Mouse (Mus musculus) heart, adult 9 months (tissue): Measurements from ENCODE around the gene Naa80.

Experiments used
- DNase-seq, 2 experiments: peaks; one replicate each; pipeline ENCODE4 v3.0.0; 2022; ENCODE audit warnings: low spot score in 2 of 2

Gene Naa80

DNA sequence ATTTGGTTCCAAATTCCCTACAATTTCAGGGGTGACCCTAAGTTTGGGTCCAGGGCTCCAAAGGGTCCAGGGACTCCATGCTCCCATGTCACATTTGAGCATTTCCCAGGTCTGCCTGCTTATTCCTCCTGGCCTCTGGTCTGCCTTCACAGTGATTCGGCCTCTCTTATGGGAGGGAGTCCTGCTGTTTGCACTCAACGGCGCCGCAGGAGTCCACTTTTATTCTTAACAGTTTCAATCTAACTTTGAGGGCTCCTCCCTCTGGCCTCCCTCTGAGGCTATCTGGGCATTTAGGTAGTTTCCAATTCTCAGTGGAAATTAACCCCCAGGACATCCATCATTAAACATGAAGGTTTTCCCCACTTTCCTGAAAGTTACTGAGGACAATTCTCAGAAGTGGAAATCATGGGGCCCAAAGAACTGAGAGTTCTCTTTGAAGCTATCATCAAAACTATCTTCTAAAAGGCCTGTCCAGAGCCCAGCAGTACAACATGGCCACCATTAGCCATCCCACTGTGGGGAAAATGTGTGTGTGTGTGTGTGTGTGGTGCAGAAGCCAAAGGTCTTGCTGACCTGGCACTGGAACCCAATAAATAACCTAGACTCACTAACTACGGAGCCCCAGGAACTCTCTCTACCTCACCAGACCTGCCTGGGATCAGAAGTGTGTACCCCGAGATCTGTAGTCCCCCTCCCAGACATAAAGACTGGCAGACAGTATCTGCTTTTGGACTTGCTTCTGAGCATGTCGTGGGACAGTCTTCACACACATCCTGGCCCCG, 15.8 kb downstream of the Naa80 start:
- DNase-seq, result no peak

DNA sequence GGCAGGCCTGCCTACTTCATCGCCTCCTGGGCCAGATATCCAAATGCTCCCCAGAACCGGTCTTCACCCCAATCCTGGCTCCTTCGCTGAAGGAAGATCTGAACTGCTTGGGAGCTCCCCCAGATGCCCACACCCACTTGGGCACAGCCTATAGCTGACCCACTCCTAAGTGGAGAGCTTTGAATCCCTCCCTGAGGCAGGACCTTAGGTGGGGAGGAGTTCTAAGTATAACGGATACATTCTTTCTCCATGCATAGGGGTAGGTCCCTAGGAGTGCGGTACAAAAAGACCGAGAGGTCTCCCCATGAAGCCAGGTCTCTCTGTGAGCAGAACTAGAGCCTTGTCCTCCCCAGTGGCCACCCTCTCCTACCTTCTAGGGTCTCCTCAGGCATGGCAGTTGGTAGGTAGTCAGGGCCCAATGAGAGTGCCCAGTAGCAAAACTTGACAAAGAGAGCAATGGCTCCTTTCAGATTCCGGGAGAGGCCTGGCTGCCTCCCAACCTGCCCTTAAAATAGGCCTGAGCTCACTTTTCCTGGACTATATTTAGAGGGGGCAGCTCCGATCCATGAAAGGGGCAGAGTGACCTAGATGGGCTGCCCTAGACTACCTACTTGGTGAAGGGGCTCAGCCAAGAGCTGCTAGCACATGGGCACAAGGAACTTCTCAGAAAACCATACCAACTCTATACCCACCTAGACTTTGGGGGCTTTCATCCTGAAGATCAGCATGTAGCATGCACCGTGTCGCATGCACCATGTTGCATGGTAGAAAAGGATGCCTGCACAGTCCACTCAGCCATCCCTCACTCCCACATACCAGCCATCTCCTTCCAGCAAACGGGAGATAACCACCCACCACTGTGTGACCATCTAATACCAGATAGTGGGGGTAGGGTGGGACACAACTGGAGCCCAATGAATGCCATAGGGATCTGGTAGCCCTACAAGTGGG, 18.2 kb downstream of the Naa80 start:
- peak; percentile 74 to 85 for DNase-seq

DNA sequence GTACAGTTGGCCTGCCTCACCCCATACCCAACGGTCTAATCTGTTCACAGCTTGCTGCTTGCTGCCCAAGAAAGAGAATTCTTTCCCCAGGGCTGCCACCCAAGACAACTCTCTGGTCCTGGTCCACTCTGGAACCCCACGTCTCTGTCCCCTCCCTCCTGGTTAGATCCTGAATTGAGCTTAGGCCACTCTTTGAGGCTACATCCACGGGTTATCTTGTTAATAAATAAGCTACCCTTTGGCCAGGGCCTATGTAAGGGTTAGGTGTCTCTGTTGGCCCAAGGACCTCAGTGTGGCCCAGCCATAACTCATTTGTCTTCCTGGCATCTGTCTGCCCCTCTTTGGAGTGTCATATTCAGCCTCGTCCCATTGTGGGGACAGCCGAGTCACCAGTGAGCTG, 19.7 kb downstream of the Naa80 start:
- DNase-seq, result no peak

DNA sequence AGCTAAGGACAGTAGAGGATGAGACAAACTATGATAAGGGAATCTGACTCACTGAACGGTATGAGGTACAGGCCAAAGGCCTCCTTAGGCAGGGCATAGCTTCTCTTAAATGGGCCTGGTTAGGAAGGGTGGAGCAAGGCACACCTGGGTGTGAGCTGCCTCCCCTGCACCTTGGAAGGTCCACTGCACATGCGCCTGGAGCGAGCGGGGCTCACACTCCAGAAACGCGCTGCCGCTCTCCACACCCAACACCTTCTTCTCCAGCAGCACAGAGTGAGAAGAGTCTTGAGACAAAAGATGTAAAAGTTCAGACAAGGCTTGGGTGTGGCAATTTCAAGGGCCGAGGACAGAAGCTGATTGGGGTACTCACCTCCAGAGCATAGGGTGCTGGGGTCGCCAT, 20.7 kb downstream of the Naa80 start:
- DNase-seq, result no peak

DNA sequence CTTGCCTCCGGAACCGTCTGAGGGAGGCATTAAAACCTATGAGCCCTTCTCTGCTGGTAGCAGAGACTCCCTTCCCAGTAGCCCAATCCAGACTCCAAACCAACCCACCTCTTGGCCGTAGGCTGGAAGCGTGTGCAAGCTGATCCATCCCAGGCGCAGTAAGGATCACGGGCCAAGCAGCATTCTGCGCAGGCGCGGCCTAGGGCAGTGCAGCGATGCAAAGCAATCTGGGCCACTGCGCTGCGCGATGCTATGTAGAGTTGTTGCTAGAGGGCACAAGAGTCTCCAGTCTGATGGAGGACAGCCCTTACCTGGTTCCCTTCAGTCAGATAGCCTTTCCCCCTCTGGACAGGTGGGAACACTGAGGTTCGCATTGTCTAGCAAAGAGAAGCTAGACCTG, 21.2 kb downstream of the Naa80 start:
- DNase-seq, result no peak

DNA sequence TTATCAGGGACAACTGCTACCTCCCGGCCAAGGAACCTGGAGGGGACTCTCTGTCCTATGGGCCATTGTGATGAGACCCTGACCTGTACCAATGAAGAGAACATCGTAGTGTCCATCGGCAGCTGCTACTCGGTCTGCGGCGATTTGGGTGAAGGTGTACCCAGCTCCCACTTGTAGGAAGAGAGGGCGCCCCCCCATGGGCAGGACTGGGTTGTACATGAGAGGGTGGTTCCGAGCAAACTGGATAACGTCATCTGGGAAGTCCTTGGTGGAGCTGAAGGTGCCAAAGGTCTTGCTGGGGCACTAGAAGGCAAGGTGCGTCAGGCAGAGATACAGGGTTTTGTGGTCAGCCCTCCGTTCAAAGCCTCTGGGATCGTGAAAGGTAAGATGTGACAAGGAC, 22.1 kb downstream of the Naa80 start:
- DNase-seq, result no peak

DNA sequence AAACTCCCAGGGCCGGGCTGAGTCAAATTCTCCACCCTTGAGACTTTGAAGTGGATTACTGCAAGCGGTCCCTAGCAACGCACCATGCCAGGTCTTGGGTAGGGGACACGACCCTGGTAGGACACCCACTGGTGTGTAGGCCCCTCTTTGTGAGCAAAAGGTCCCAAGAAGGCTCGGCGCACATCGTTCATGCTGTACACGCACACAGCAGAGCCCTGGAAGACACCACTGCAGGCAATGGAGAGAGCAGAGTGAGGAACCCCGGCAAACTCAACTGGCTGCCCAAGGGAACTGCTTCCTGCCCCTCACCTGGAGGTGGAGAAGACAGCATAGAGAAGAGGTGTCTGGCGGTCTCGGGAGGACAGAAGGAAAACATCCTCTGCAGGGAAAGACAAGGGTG, 22.6 kb downstream of the Naa80 start:
- DNase-seq, result no peak

DNA sequence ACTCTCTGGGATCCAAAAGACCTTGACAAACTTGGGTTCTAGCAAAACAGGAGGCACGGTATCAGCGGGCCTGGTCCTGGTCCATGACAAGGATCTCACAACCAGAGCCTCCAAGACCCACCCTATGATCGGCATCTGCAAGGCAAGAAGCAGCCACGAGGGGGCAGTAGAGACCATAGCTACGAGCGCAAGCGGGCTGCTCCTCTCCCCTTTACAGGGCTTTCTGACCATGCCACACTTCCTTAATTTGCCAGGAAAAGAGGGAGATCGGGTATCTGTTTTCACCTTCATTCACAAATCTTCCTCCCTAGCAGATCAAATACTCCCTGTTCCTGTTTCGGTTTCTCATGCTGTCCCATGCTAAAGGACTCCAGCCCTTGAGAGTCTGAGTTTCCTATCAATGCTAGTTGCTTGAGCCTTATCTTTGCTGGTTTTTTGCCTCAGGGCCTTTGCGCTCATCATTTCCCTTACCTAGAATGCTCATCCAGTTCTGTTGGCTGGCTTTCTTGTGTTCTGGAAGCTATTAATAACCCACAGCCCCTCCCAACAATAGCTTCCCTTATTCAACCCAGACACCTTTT, 23.5 kb downstream of the Naa80 start:
- DNase-seq, result peak; percentile 84 to 91

DNA sequence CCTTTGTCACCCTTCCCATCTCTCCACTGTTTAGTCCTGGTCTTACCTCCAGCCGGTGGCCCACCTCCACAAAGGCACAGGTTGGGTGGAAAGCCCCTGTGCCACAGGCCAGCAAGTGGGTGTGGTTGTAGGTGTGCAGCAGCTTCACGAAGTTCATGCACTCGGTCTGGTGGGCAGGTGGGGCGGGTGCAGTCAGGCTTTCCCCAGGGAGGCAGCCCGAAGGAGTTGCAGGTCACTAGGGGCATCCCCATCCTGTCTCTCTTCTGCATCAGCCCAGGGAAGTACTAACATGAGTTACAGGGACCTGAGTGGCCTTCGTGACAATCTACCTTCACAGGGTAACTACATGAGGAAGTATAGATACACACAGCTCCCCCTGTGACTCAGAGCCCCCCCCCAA, 24.6 kb downstream of the Naa80 start:
- DNase-seq, result no peak

DNA sequence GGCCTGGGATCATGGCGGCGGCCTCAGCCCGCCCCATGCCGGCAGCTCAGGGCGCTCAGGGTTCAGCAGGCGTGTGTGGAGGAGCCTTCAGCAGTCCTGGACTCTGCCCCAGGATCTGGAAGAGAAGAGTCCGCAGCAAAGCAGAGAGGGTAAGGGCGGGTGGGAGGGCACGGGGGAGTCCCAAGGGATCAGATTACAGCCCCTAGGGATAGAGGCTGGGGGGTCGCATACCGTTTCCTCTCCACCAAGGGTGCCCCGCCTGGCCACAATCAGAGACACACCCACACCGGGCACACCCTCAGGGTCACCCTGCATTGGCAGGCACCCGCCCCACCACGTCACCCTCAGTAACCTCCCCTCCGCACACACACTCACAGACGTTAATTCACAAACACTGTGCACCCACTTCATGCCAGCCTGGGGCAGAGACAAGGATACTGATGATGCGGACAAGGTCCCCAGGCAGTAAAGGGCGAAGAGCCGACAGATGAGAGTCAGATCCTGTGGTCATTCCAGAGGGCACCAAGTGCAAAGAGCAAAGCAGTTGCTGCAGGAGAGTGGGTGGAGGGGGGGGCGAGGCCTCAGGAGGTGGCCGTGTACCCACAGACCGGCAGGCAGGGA, 26.5 kb downstream of the Naa80 start:
- no peak for DNase-seq

DNA sequence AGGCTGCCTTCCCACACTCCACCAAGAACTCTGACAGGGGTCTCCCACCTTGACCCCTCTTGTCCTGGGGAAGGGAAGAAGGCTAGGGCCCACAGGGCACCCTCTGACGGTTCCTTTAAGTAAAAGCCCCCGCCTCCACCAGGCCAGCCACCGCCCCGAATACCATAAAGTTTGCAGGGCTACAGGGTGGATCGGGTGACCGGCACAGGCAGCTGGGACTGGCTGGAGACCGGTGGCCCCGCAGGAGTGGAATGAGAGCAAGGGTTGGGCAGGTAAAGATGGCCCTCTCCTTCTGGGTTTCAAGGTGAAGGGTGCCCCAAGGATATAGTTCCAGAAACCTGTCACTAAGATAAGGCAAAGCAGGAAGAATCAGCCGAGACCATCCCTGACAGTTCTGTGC, 27.9 kb downstream of the Naa80 start:
- no peak for DNase-seq

DNA sequence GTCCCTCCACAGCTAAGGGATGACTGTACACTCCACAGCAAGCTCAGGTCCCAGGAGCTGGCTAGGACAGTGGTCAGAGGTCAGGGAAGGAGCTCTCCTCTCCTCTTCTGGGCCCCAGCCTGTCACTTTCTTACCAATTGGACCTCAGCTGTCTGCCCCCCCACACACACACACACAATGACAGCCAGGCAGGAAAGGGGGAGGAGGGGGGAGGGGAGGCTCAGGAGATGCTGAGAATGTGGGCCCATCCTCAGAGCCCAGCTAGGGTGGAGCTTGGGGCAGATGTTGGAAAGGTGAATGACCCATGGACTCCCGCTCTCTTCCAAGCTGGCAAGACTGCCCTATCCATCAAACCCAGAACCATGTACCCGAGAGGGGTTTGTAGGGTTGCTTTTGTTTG, 28.3 kb downstream of the Naa80 start:
- no peak for DNase-seq

DNA sequence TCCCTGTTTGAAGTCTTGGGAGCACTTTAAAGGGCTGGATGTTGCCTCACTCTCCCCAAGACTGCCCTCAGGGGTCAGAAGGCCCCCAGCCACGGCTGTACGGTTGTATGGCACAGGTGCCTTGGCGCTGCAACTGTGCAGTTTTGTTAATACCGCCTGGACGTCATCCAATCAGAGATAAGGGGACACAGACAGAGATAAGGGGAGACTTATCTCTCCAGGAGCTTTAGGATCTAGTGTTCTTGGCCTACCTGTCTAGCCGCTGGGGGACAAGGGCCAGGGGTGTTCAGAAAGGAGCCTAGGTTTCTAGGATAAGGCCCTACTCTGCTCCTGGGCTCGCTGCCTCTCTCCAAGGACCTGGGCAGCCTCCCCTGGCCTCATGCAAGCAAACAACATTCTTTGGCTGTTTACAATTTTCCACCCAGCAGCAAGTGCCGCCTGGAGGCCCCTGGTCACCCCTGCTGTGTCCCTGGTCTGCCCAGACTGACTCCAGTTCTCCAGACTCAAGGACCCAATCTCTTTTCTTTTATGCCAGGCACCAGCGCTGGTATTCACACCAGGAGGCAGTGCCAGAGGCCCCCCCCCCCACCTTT, 29.1 kb downstream of the Naa80 start:
- no peak for DNase-seq

DNA sequence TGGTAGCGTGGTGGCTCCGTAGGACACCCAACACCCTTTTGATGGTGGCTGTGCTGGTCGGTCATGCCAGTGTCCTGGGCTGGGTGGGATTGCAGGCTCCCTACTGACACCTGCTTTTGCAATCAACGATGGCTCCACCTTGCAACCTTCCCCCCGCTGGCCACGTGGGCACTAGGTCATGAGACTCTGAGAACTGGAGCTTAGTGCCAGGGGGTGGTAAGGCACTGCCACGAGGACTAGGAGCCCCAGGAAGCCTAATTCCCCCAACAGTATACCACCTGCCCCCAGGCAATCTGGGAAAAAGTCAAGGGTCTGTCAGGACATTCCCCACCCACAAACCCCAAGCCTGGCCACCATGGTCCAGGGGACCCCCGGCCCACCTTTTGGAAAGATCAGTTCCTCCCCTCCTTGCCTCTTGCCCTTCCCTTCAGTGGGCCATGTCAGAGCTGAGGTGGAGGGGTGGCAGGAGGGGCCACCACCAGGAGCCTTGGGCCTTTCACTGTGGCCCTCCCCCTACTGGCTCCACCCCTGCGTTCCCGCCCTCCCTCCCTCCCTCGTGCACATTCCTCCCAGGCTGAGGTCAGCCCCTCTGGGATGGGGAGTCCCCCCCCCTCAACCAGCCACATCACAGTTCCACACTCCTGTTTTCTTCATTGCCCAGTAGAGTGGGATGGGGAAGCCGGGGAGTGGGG, 30.2 kb downstream of the Naa80 start, which contains the start of gene Sema3b:
TSS of gene Sema3b (minus strand) at position 489 of the 692 bp plus-strand sequence.
- DNase-seq, result no peak

DNA sequence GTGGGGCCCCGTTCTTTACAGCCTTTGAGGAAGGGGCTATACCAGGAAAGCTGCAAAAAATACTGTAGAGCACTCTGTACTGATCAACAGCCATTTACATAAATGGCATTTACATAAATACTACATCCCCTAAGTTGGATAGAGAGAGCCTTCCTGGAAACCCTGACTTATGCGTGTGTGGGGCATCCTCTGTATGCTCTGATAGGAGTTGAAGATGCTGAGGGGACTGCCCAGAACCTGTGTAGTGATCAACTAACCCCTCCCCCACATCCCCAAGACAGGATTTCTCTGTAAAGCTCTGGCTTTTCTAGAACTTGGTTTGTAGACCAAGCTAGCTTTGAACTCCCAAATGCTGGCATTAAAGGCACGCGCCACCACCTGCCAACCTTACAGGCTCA, 30.7 kb downstream of the Naa80 start:
- DNase-seq, result no peak

DNA sequence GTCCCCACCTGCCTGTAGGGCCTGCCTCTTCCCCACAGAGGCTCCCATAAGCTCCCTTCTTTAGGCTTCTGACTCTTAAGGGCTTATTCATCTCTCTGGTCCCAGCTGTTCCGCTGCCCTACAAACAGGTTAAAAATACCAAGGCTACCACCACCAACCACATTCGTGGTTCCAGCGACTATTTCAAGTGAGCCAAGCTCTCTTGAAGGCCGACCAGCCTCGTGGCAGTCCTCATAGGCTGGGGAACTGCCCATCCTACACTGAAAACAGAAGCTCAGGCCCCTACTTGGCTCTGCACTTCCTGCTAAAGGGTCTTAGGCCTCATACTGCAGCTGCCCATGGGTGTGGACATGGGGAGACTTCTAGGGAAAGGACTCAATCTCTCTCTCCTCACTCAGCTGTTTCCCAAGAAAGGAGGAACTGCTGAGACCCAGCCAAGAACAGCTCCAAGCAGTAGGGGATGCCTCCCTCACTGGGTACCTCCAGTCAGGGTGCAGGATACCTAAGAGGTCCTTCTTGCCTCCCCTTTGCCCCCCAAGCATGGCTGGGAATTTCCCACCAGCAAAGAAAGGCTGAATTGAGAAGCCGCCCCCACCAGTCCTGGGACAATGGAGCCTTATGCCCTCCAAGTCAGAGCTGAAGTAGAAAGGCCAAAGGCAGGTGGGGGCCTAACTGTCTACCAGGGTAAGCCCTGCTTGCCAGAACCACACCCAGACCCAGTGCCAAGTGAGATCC, 32.9 kb downstream of the Naa80 start:
- DNase-seq, result peak; percentile 65 to 73

DNA sequence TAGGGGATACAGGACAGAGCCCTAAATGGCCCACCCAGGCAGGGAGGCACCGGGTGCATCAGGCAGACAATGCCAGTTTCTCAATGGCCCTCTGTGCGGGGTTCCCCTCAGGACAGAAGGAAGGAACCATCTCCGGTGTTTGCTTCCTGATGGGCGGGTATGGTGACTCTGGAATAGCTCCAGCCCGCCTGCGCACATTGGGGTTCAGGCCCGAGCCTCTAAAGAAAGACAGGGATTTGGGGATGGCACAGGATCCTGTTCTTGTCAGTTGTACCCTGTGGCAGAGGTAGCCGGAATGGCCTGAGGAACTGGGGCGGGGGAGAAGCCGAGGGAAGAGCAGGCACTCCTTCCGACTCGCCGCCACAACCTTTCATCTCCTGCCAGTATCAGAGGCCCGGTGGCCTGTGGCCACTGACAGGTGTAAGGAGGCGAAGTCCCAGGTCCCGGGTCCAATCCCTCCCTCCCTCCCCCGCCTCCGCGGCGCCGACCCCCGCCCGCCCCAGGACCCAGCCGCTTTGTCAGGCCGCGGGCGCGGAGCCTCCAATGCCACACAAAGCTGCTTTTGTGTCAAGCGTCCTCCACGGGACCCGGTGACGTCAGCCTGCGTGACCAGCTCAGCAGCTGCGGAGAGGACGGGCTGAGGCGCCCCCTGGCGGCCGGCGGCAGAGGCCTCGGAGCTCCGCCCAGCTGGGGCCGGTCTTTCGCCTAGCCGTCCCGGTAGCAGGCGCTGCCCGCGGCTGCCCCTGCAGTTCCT, 33.7 kb downstream of the Naa80 start:
- peak; percentile 97 to 99 for DNase-seq

DNA sequence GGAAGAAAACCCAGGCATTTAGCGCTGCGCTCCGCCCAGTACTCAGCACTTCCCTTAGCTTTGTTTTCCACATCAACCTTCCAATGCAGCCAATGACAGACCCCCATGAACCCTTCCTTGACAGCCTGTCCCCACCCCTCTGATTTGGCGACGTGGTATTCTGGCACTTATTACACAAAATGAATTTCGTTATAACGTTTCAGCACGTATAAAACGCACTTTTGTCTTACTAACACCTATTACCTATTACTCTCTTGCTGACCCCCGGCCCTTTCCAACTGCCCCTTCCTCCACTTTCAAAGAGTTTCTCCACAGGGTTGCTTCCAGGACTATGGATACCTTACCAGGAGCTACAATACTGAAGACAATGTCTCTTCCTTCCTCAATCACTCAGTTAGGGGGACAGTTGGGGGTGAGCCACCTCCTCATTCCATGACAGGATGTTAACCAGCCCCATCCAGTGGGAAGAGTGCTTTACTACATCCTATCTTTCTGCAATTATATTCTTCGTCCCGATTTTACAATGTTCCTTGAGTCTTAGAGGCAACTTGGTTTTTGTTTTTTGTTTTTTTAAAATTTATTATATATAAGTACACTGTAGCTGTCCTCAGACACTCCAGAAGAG, 34.4 kb downstream of the Naa80 start:
- DNase-seq, result no peak

DNA sequence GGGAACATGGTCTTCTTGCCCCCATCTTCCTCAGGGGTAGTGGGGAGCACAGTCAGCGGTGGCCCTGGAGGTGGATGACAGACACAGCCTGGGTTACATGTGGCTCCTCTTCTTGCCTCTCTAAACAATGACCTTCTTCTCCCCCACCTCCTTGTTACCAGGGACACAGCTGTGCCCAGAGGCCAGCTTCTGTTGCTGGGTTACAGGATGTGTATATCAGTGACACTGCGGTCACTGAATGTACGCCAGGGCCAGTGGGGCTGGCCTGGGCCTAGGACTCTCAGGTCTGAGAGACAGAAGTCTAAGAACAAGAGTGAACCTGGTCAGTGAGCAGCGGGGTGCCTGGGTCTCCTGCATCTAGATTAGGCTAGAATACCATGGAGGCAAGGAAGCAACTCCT, 36.3 kb downstream of the Naa80 start:
- peak in 1 of 2 experiments; percentile 51 for DNase-seq
